In genomic region chr5:43232480-43233315, GRCm38 (mm10) we compare ENCODE assay signal across 8 mouse cellular contexts. TPM values are rescaled to one million over a fixed set of nuclear protein-coding genes. Genes with fewer than 3 reads are reported as not detected.
DNase-seq lines count a peak whose midpoint lies in the region; ATAC-seq and TF ChIP-seq lines count a peak whose summit lies in the region.

Cpeb2 (plus strand) TSS chr5:43233170.

- H3K79me2 ChIP-seq in CH12.LX (replicated peaks; ENCODE audit: control insufficient read depth, extremely low read depth, insufficient read depth, poor library complexity, severe bottlenecking), result no peaks in the 10 kb centered on the region

- TF ChIP-seq EP300 in CH12.LX (IDR thresholded peaks at IDR 0.05; ENCODE audit: low read length), result no peak

- peaks cover 0 to 16% of the 10 kb centered on the region in 2 experiments; a peak in 2 of 4 replicates for H3K4me1 ChIP-seq in CH12.LX (ENCODE audit: control insufficient read depth in 1 of 2, insufficient read depth in 2 of 2)
- H3K4me1 ChIP-seq in forebrain, embryonic 14.5 days (ENCODE audit: control insufficient read depth, insufficient read depth, low read length), result peaks cover 8% of the 10 kb centered on the region
- peaks cover 7% of the 10 kb centered on the region for H3K4me1 ChIP-seq in neural tube, embryonic 15.5 days

- WGBS in forebrain, embryonic 14.5 days, result under 1% methylated on average over 74 of the region's 89 CpGs
- WGBS in neural tube, embryonic 15.5 days, result under 1% methylated on average over 85 of the region's 89 CpGs

- H3K9ac ChIP-seq in CH12.LX (ENCODE audit: insufficient read depth, low read depth), result peak within 1 kb of the TSS; percentile 84
- peak within 1 kb of the TSS; percentile 94 for H3K9ac ChIP-seq in forebrain, embryonic 14.5 days (ENCODE audit: low read length)
- H3K9ac ChIP-seq in neural tube, embryonic 15.5 days (replicated peaks), result peak within 1 kb of the TSS; percentile 100

- H3K36me3 ChIP-seq in CH12.LX (replicated peaks in 1 of 2; ENCODE audit: control insufficient read depth in 1 of 2, insufficient read depth in 1 of 2, low read length in 1 of 2), result no peaks in the 10 kb centered on the region
- H3K36me3 ChIP-seq in forebrain, embryonic 14.5 days (ENCODE audit: control insufficient read depth, insufficient read depth, low read length), result no peaks in the 10 kb centered on the region
- no peaks in the 10 kb centered on the region for H3K36me3 ChIP-seq in neural tube, embryonic 15.5 days

- intact Hi-C loops in heart, postnatal 14 days (cut with DNase I), result loop anchor here (10.0 kb wide), 5 partner anchors 122 to 818 kb away; partner anchors contain the start of gene Cc2d2a

- H3K4me3 ChIP-seq in CH12.LX (replicated peaks in 1 of 3; ENCODE audit: low read depth in 2 of 3, low read length in 2 of 3, poor library complexity in 1 of 3), result peak within 1 kb of the TSS; percentile 63 to 93 (median 80)
- peak within 1 kb of the TSS; percentile 93 for H3K4me3 ChIP-seq in forebrain, embryonic 14.5 days (ENCODE audit: low read depth, low read length)
- H3K4me3 ChIP-seq in neural tube, embryonic 15.5 days (replicated peaks), result peak within 1 kb of the TSS; percentile 98

- peak; percentile 72 for DNase-seq in CH12.LX (ENCODE audit: extremely low read depth)
- peak; percentile 52 for DNase-seq in c-Kit-positive CD71-positive TER-119-negative erythroid progenitor cells, embryonic 14.5 days (ENCODE audit: low read depth)
- peak; percentile 96 for DNase-seq in forebrain, embryonic 14.5 days (ENCODE audit: low spot score)
- peak; percentile 95 to 98 for DNase-seq in heart, postnatal 14 days
- DNase-seq in layer of hippocampus, adult 11-12 months (ENCODE audit: low spot score), result peak; percentile 96
- DNase-seq in lung, adult 18-20 months, result peak; percentile 94 to 95
- peak; percentile 92 for DNase-seq in testis, postnatal 14 days (ENCODE audit: low spot score)

- no peak for TF ChIP-seq CTCF in CH12.LX (conservative IDR thresholded peaks at IDR 0.05 in 1 of 2, IDR thresholded peaks at IDR 0.05 in 1 of 2; ENCODE audit: low read depth in 2 of 2, low read length in 2 of 2)

- dilution Hi-C loops in CH12.LX (cut with MboI; ENCODE audit: extremely low pct_ligation_motif_present, extremely low pct_unique_long_range_greater_than_20kb, low sequenced_read_pairs), result no loop called here

- peak; percentile 88 for ATAC-seq in forebrain, embryonic 14.5 days
- ATAC-seq in neural tube, embryonic 15.5 days (ENCODE audit: low FRiP score), result peak; percentile 91

- peak within 1 kb of the TSS; percentile 75 for H3K27ac ChIP-seq in CH12.LX (ENCODE audit: insufficient read depth, low read depth)
- H3K27ac ChIP-seq in forebrain, embryonic 14.5 days (ENCODE audit: low read depth, low read length), result peak within 1 kb of the TSS; percentile 99
- H3K27ac ChIP-seq in neural tube, embryonic 15.5 days (replicated peaks), result peak within 1 kb of the TSS; percentile 100

- H3K9me3 ChIP-seq in CH12.LX (replicated peaks; ENCODE audit: low read length), result no peaks in the 10 kb centered on the region
- H3K9me3 ChIP-seq in forebrain, embryonic 14.5 days (replicated peaks; ENCODE audit: control insufficient read depth, low read length), result no peaks in the 10 kb centered on the region
- no peaks in the 10 kb centered on the region for H3K9me3 ChIP-seq in neural tube, embryonic 15.5 days (replicated peaks)

- peak within 1 kb of the TSS; percentile 65 for H3K4me2 ChIP-seq in CH12.LX (ENCODE audit: insufficient read depth, low read depth, poor library complexity, severe bottlenecking)
- peak within 1 kb of the TSS; percentile 82 for H3K4me2 ChIP-seq in forebrain, embryonic 14.5 days (ENCODE audit: low read length)
- peak within 1 kb of the TSS; percentile 72 for H3K4me2 ChIP-seq in neural tube, embryonic 15.5 days

- in situ Hi-C loops in CH12.LX (cut with MboI; ENCODE audit: low pct_ligation_motif_present, low pct_unique_long_range_greater_than_20kb, low sequenced_read_pairs), result loop anchor here (25.0 kb wide), 1 partner anchor 130 kb away; no protein-coding TSS in a partner anchor

- no peak for TF ChIP-seq RAD21 in CH12.LX (IDR thresholded peaks at IDR 0.05; ENCODE audit: low read depth, low read length)

- TF ChIP-seq POLR2A in CH12.LX (IDR thresholded peaks at IDR 0.05; ENCODE audit: low read depth, low read length), result peak; percentile 89

- H3K27me3 ChIP-seq in CH12.LX (replicated peaks), result peaks cover 4% of the 10 kb centered on the region
- no peaks in the 10 kb centered on the region; the same call in 1 of the 2 replicates for H3K27me3 ChIP-seq in forebrain, embryonic 14.5 days (replicated peaks; ENCODE audit: control insufficient read depth, insufficient read depth, low read length)
- H3K27me3 ChIP-seq in neural tube, embryonic 15.5 days (replicated peaks), result no peaks in the 10 kb centered on the region

TF ChIP-seq in CH12.LX, 34 proteins besides CTCF, POLR2A, EP300 and RAD21:
- peak; percentile 37; the same call in 1 of the 2 replicates for TF ChIP-seq ELF1 (IDR thresholded peaks at IDR 0.05; ENCODE audit: low read depth, low read length)
- peak; percentile 68 for TF ChIP-seq USF2 (conservative IDR thresholded peaks at IDR 0.05; ENCODE audit: low read depth, low read length)
- TF ChIP-seq KAT2A (IDR thresholded peaks at IDR 0.05; ENCODE audit: insufficient replicate concordance, low read length), result no peak
- TF ChIP-seq TBP (conservative IDR thresholded peaks at IDR 0.05; ENCODE audit: low read depth, low read length), result 0 out of 2 replicates have a peak, but pooled peaks have one; percentile 45
- peak; percentile 79 for TF ChIP-seq TCF12 (IDR thresholded peaks at IDR 0.05; ENCODE audit: low read depth, low read length)
- peak; percentile 88 for TF ChIP-seq USF1 (IDR thresholded peaks at IDR 0.05; ENCODE audit: low read depth, low read length)
- peak; percentile 15; the same call in 1 of the 2 replicates for TF ChIP-seq IRF4 (IDR thresholded peaks at IDR 0.05; ENCODE audit: low read depth, low read length)
- peak; percentile 92 for TF ChIP-seq NELFE (IDR thresholded peaks at IDR 0.05; ENCODE audit: low read depth, low read length)
- TF ChIP-seq UBTF (IDR thresholded peaks at IDR 0.05; ENCODE audit: low read depth, low read length), result no peak
- TF ChIP-seq RCOR1 (conservative IDR thresholded peaks at IDR 0.05; ENCODE audit: low read depth, low read length), result no peak
- peak; percentile 90 for TF ChIP-seq ZMIZ1 (IDR thresholded peaks at IDR 0.05; ENCODE audit: low read depth, low read length)
- TF ChIP-seq BHLHE40 (IDR thresholded peaks at IDR 0.05; ENCODE audit: low read depth, low read length), result peak; percentile 91
- peak; percentile 40; the same call in 1 of the 2 replicates for TF ChIP-seq POLR2AphosphoS2 (IDR thresholded peaks at IDR 0.05; ENCODE audit: low read depth, low read length)
- no peak for TF ChIP-seq JUN (IDR thresholded peaks at IDR 0.05; ENCODE audit: insufficient read depth, low read depth, low read length)
- TF ChIP-seq NRF1 (IDR thresholded peaks at IDR 0.05; ENCODE audit: low read depth, low read length), result peak; percentile 85
- TF ChIP-seq MXI1 (IDR thresholded peaks at IDR 0.05; ENCODE audit: low read depth, low read length), result peak; percentile 62; the same call in 1 of the 2 replicates
TF ChIP-seq in CH12.LX: peak in this region for 12.

RNA-seq across cellular contexts. Expression of gene Cpeb2, which starts in this region (rescaled TPM):
- total RNA-seq in CH12.LX (2012; rRNA removed), result 0.25 and 0.46 TPM in 2 replicates
- total RNA-seq in CH12.LX (2014; rRNA removed), result 0.52 and 0.65 TPM in 2 replicates
- polyA plus RNA-seq in CH12.LX (2012; ENCODE audit: insufficient read length, low read depth), result 0.87 and 1.0 TPM in 2 replicates
- polyA plus RNA-seq in forebrain, embryonic 14.5 days (2014; fragmentation: Nextera tagmentation; extraction: Ambion mirVana), result 6.9 and 8.7 TPM in 2 replicates
- 10 to 100 TPM; 21.8 to 27.5 TPM for total RNA-seq in heart, postnatal 14 days (2021)
- polyA plus RNA-seq in neural tube, embryonic 15.5 days (2015; fragmentation: Nextera tagmentation; extraction: Ambion mirVana), result 12.9 and 15.6 TPM in 2 replicates

Comparison
In these comparisons a context has a peak if more than half of its experiments do, and no peak if none do; other contexts are left out.
1. Peak in every context shown above with its lines: DNase-seq, ATAC-seq, H3K4me3 ChIP-seq and H3K27ac ChIP-seq.
2. RNA of gene Cpeb2 (total RNA-seq): 21.8 to 27.5 TPM in heart, postnatal 14 days; 0.25 to 0.65 TPM in CH12.LX; every median in the first group is over 10 times any median in the second.